Mouse (Mus musculus) layer of hippocampus, adult 18-20 months (tissue): Measurements from ENCODE around the gene Pold1. TPM values are rescaled to one million over a fixed set of nuclear protein-coding genes. Genes with fewer than 3 reads are reported as not detected.

Source experiments
- DNase-seq, 2 experiments: peaks; one replicate each; pipeline ENCODE4 v3.0.0; 2022; ENCODE audit warnings: low spot score in 2 of 2
- total RNA-seq, 2 experiments: library from RNA; stranded (reverse); gene quantifications; 2 replicates each; pipeline ENCODE4 v1.2.3; 2021

Gene Pold1
- total RNA-seq, 2 experiments from 2014 or later, result 9.4 to 13.2 TPM

- no peak for DNase-seq
Observed at GRCm38 (mm10) chr7:44526414-44527154, 22.1 kb downstream of the Pold1 start.

- DNase-seq, result peak; percentile 22 to 51
Observed at GRCm38 (mm10) chr7:44525126-44525832, 23.4 kb downstream of the Pold1 start.

- DNase-seq, result no peak
Observed at GRCm38 (mm10) chr7:44524502-44524901, 24.1 kb downstream of the Pold1 start, which contains the start of gene Mybpc2. Mybpc2 (minus strand) TSS chr7:44524656.

- no peak for DNase-seq
Observed at GRCm38 (mm10) chr7:44523056-44523455, 25.6 kb downstream of the Pold1 start.

GRCm38 (mm10) chr7:44521710-44522109 lies 26.9 kb downstream of the Pold1 start:
- DNase-seq, result peak; percentile 18 to 59

- no peak for DNase-seq
Observed at GRCm38 (mm10) chr7:44520990-44521389, 27.7 kb downstream of the Pold1 start.

GRCm38 (mm10) chr7:44519240-44519913 lies 29.3 kb downstream of the Pold1 start:
- no peak for DNase-seq

GRCm38 (mm10) chr7:44507491-44507890 lies 41.2 kb downstream of the Pold1 start:
- DNase-seq, result no peak

- DNase-seq, result peak; percentile 59 to 84
Observed at GRCm38 (mm10) chr7:44501563-44502115, 47.0 kb downstream of the Pold1 start.

- no peak for DNase-seq
Observed at GRCm38 (mm10) chr7:44500046-44500445, 48.6 kb downstream of the Pold1 start.

- no peak for DNase-seq
Observed at GRCm38 (mm10) chr7:44498922-44499321, 49.7 kb downstream of the Pold1 start.

GRCm38 (mm10) chr7:44497361-44498055 lies 51.1 kb downstream of the Pold1 start:
- no peak for DNase-seq

GRCm38 (mm10) chr7:44496771-44497109 lies 51.9 kb downstream of the Pold1 start:
- no peak for DNase-seq

GRCm38 (mm10) chr7:44495992-44496770 lies 52.5 kb downstream of the Pold1 start, which contains the start of the genes Emc10 and Fam71e1:
Emc10 (minus strand) TSS chr7:44496529.
Fam71e1 (plus strand) TSS chr7:44496581.
- DNase-seq, result peak; percentile 98 to 99

GRCm38 (mm10) chr7:44495086-44495485 lies 53.6 kb downstream of the Pold1 start:
- no peak for DNase-seq

- DNase-seq, result no peak
Observed at GRCm38 (mm10) chr7:44494681-44495080, 54.0 kb downstream of the Pold1 start.

GRCm38 (mm10) chr7:44492166-44492826 lies 56.4 kb downstream of the Pold1 start:
- no peak for DNase-seq

- DNase-seq, result no peak
Observed at GRCm38 (mm10) chr7:44491391-44491790, 57.3 kb downstream of the Pold1 start.

- no peak for DNase-seq
Observed at GRCm38 (mm10) chr7:44490281-44490680, 58.4 kb downstream of the Pold1 start.

GRCm38 (mm10) chr7:44488545-44488944 lies 60.1 kb downstream of the Pold1 start:
- no peak for DNase-seq
